Mouse (Mus musculus) brain, embryonic 14.5 days (tissue): ENCODE results near the gene Yju2.
A peak's percentile ranks its signal among the peaks of the same experiment; 100 is the strongest.

Experiments used
- CTCF ChIP-seq: fragments of 200-500 bp; IDR thresholded peaks from 2 replicates; pipeline ENCODE4 v1.5.1; 2012; ENCODE audit warnings: inconsistent platforms, mild to moderate bottlenecking, moderate library complexity, borderline replicate concordance; ENCODE audit not compliant: insufficient read depth, insufficient read length; ENCODE audit errors: extremely low read depth
- POLR2A ChIP-seq: fragments of 200-500 bp; IDR thresholded peaks from 2 replicates; pipeline ENCODE4 v1.6.1; 2012; ENCODE audit warnings: mild to moderate bottlenecking, inconsistent platforms, borderline replicate concordance; ENCODE audit not compliant: poor library complexity, insufficient read depth, insufficient read length, severe bottlenecking; ENCODE audit errors: extremely low read depth

GRCm38 (mm10) chr17:56008356-56009087, 49.6 kb downstream of the Yju2 start:
- TF ChIP-seq CTCF, result no peak
- 0 out of 2 replicates have a peak, but pooled peaks have one; percentile 40 for TF ChIP-seq POLR2A
